Mouse (Mus musculus) megakaryocyte, embryonic 14.5 days (primary cell): ENCODE results near the gene Iqce. TPM values are rescaled to one million over a fixed set of nuclear protein-coding genes. Genes with fewer than 3 reads are reported as not detected.

Experiments used
- H3K27me3 ChIP-seq: replicated peaks from 2 replicates; pipeline ENCODE3; 2012; ENCODE audit warnings: inconsistent platforms
- H3K36me3 ChIP-seq: replicated peaks from 2 replicates; pipeline ENCODE3; 2012; ENCODE audit warnings: low read length, inconsistent platforms, mixed read lengths
- H3K4me1 ChIP-seq: 2 replicates; pipeline ENCODE4 v1.6.1; 2012; ENCODE audit warnings: inconsistent platforms
- H3K4me3 ChIP-seq: replicated peaks from 2 replicates; pipeline ENCODE3; 2012; ENCODE audit warnings: moderate library complexity, mild to moderate bottlenecking, inconsistent platforms
- H3K9me3 ChIP-seq: 2 replicates; pipeline ENCODE4 v1.6.1; 2012; ENCODE audit warnings: inconsistent platforms
- FLI1 ChIP-seq: IDR thresholded peaks from 2 replicates; pipeline ENCODE4 v1.6.1; 2012; ENCODE audit warnings: low read length, inconsistent platforms, mixed read lengths
- GATA1 ChIP-seq: IDR thresholded peaks from 3 replicates; pipeline ENCODE4 v1.6.1; 2012; ENCODE audit warnings: mixed read lengths, low read length, inconsistent platforms, borderline replicate concordance
- polyA plus RNA-seq: library from polyadenylated mRNA; stranded (reverse); fragments of >175 nt; gene quantifications from 2 replicates; pipeline ENCODE4 v1.2.3, GENCODE M21; 2012; ENCODE audit warnings: low replicate concordance; ENCODE audit not compliant: insufficient read depth

The Iqce gene
- polyA plus RNA-seq, 1 experiment: 4.7 TPM

DNA sequence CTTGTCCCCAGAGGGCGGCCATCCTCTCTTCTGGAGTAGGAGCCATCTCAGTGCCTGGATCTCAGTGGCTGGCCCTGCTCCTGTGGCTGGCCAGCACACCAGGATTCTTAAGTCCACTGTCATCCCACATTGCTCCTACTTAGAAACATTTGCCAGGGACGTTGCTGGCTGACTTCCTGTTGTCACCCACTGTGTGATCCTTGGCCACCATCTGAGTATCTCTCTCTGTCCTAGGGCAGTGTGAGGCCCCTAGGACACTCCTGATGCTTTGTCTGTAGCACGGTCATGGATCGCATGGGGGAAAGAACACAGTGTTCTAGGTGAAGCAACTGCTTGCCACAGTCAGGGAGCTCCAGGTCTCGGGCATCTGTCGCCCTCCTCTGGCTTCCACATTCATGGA, 8.1 kb upstream of the Iqce start:
- no peak overlapping the region for H3K4me3 ChIP-seq
- no peaks in the 10 kb centered on the region for H3K9me3 ChIP-seq
- peaks cover 88% of the 10 kb centered on the region for H3K36me3 ChIP-seq
- TF ChIP-seq GATA1 (no peak), FLI1 (no peak)
- H3K27me3 ChIP-seq: no peaks in the 10 kb centered on the region
- H3K4me1 ChIP-seq: peaks cover 29% of the 10 kb centered on the region

- H3K27me3 ChIP-seq: no peaks in the 10 kb centered on the region
- H3K4me1 ChIP-seq: peaks cover 65% of the 10 kb centered on the region
- H3K9me3 ChIP-seq: no peaks in the 10 kb centered on the region
- TF ChIP-seq GATA1 (no peak), FLI1 (no peak)
- peak overlapping the region; percentile 98 for H3K4me3 ChIP-seq
- peaks cover 41% of the 10 kb centered on the region for H3K36me3 ChIP-seq
These were observed 3.5 kb upstream of the Iqce start for GRCm38 (mm10) chr5:140705501-140706171.

DNA sequence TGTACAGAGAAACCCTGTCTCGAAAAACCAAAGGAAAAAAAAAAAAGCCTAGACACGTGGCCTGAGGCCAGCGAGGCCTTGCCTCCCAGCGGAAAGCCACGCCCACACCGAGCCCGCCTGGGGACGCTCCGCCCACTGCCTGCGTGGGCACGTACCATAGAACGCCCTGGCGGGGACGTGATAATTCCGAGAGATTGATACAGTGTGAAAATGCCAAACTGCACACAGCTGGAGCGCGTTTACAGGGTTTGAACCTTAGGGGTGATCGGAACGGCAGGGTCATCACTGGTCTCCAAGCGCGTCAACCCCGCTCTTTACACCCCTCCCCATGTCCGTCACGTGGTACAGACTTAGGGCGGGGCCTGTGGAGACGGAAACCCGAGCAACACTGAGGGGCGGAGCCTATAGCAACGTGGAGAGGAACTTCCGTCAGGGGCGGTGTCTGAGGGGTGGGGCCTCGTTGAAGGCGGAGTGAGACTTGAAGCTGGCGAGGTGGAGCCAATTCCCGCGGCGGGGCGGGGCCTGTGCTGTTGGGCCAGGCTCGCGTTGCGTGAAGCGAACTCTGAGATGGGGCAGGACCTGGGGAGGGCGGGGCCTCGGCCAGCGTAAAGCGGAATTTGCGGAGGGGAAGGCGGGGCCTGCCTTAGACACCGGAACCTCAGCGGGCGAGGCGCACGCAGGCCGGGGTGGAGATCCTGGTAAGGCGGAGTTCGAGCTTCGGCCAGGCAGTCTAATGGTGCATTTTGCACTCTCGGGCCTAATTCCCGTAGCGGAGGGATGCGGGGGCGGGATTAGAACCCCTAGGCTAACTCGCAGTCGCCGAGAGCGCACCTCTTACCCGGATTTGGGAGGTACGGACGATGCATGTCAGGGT, 2.4 kb upstream of the Iqce start, which contains the start of gene Brat1:
TSS of gene Brat1 (plus strand) at position 634 of the 874 bp plus-strand sequence.
- H3K4me1 ChIP-seq: peaks cover 70% of the 10 kb centered on the region
- no peaks in the 10 kb centered on the region for H3K27me3 ChIP-seq
- H3K36me3 ChIP-seq: peaks cover 32% of the 10 kb centered on the region
- H3K4me3 ChIP-seq: peak within 1 kb of the TSS; percentile 98
- no peak for TF ChIP-seq GATA1
- TF ChIP-seq FLI1: no peak; the same call in 1 of the 2 replicates
- no peaks in the 10 kb centered on the region for H3K9me3 ChIP-seq

- Histone ChIP-seq H3K36me3 (peaks cover 30% of the 10 kb centered on the region), H3K4me3 (peak overlapping the region; percentile 87), H3K27me3 (no peaks in the 10 kb centered on the region), H3K4me1 (peaks cover 72% of the 10 kb centered on the region), H3K9me3 (no peaks in the 10 kb centered on the region)
- TF ChIP-seq FLI1: no peak
- TF ChIP-seq GATA1: no peak
These were observed 1.6 kb upstream of the Iqce start for GRCm38 (mm10) chr5:140703480-140704377.

GRCm38 (mm10) chr5:140702618-140703175, 519 bp upstream of the Iqce start:
- Histone ChIP-seq H3K4me1 (peaks cover 71% of the 10 kb centered on the region), H3K27me3 (no peaks in the 10 kb centered on the region), H3K4me3 (peak overlapping the region; percentile 97), H3K36me3 (peaks cover 28% of the 10 kb centered on the region), H3K9me3 (no peaks in the 10 kb centered on the region)
- TF ChIP-seq GATA1: no peak
- no peak for TF ChIP-seq FLI1

DNA sequence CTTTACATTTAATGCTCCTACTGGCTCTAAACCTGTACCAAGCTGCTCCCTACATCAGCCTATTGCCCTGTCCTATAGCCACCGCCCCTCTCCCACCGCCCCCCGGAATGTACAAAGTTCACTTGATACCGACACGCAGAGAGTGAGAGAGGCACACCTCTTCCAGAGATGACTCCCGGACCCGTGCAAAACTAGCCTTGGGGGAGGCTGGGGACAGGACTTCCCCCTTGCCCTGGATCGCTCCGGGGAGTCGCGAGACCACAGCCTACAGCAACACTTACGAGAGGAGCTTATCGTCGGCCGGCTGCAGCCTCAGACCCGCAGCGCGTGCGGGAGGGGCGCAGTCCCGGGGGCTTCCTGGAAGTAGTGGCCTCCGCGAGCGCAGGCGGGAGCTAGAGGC, 517 bp downstream of the Iqce start:
- no peaks in the 10 kb centered on the region for H3K27me3 ChIP-seq
- H3K36me3 ChIP-seq: peaks cover 28% of the 10 kb centered on the region
- peak overlapping the region; percentile 97 for H3K4me3 ChIP-seq
- TF ChIP-seq FLI1: no peak
- no peak for TF ChIP-seq GATA1
- H3K4me1 ChIP-seq: peaks cover 60% of the 10 kb centered on the region
- no peaks in the 10 kb centered on the region for H3K9me3 ChIP-seq

GRCm38 (mm10) chr5:140699776-140700175, 2.4 kb downstream of the Iqce start:
- no peak for TF ChIP-seq FLI1
- no peak for TF ChIP-seq GATA1
- H3K4me3 ChIP-seq: peak overlapping the region; percentile 0

GRCm38 (mm10) chr5:140695987-140696386, 6.2 kb downstream of the Iqce start:
- Histone ChIP-seq H3K36me3 (peaks cover 66% of the 10 kb centered on the region), H3K9me3 (no peaks in the 10 kb centered on the region), H3K4me1 (peaks cover 12% of the 10 kb centered on the region), H3K4me3 (no peak overlapping the region), H3K27me3 (no peaks in the 10 kb centered on the region)
- TF ChIP-seq GATA1 (no peak), FLI1 (no peak)

More at GRCm38 (mm10) chr5:140699776-140700175, 2.4 kb downstream of the Iqce start:
- Histone ChIP-seq H3K27me3 (no peaks in the 10 kb centered on the region), H3K4me1 (peaks cover 44% of the 10 kb centered on the region), H3K36me3 (peaks cover 37% of the 10 kb centered on the region), H3K9me3 (no peaks in the 10 kb centered on the region)

- H3K27me3 ChIP-seq: no peaks in the 10 kb centered on the region
- peaks cover 70% of the 10 kb centered on the region for H3K36me3 ChIP-seq
- H3K9me3 ChIP-seq: no peaks in the 10 kb centered on the region
- H3K4me3 ChIP-seq: no peak overlapping the region
- no peak for TF ChIP-seq FLI1
- no peak for TF ChIP-seq GATA1
- H3K4me1 ChIP-seq: peaks cover 5% of the 10 kb centered on the region; the same call in 1 of the 2 replicates
These were observed 13.7 kb downstream of the Iqce start for GRCm38 (mm10) chr5:140688434-140688833.
